Mouse (Mus musculus) T-helper 17 cell (primary cell): ENCODE measurements at regions not wholly inside any gene's neighbourhood (a gene's known extent, or its start where the extent isn't known, plus 50 kb on each side); places are given as distances from the start of the nearest gene placed in this dataset.

Experiments
- in situ Hi-C, 2 experiments: fragments of 300-600 bp; cut with MboI, MseI; formaldehyde crosslinking; loops; 1 replicate in 1 of 2; 2 replicates in 1 of 2; pipeline ENCODE4 v1.15.1; 2025; ENCODE audit warnings: high pct_unique_total_duplicates in 2 of 2

GRCm38 (mm10) chr3:141051685-141052084 lies 160.5 kb downstream of the Pdha2 start:
- in situ Hi-C loops = no loop called here

DNA sequence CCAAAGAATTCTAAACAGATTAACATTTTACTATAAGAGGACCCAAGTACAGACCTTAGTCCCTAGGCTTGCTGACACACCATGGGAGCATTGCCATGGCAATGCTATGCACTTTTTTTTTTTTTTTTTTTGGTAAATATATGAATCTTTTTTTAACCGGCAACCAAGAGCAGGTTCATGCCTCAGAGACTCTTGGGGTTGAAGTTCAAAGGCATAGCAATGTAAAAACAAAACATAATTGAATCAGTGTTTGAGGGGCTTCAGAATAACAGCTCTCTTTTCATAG lies 197.9 kb downstream of the Pdha2 start:
- in situ Hi-C loops = no loop called here

- in situ Hi-C loops = no loop called here
Measured at GRCm38 (mm10) chr3:141013521-141014261, 198.5 kb downstream of the Pdha2 start.

DNA sequence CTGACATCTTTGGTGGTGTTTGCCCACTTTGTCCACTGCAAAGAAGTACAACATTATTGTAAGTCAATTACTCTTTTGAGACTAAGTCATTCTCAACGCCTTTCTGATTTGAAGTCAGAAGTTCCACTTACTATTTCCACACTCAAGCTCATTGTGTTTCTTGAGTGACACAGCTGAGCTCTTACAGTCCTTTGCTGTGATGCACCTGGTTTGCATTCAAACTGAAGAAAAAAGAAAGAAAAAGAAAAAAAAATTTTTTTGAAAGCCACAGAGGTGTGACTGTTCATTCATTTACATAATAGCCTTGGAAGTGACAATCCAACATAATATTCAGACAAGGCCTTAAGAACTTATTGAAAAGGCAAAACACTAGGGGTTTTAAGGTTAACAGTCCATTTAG lies 199.2 kb downstream of the Pdha2 start:
- in situ Hi-C loops = no loop called here

DNA sequence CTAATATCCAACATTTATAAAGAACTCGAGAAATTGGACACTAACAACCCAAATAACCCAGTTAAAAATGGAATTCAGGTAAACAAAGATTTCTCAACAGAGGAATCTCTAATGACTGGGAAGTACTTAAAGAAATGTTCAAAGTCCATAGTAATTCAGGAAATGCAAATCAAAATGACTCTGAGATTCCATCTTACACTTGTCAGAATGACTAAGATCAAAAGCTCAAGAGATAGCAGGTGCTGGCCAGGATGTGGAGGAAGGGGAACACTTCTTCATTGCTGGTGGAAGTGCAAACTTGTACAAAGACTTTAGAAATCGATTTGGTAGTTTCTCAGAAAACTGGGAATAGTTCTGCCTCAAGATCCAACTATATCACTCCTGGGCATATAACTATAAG lies 203.4 kb downstream of the Pdha2 start:
- in situ Hi-C loops = no loop called here

DNA sequence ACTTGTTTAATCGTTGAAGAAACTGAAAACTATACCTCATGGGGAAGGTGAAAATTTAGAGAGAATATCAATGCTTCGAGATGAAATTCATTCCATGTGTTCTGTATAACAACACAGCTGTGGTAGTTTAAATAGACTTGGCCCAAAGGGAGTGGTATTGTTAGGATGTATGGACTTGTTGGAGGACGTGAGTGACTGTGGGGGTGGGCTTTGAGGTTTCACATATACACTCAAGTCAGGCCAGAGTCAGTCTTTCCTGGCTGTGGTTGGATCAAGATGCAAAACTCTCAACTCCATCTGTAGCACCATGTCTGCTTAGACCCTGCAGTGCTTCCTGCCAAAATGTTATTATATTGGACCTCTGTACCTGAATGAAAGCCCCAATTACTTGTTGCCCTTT lies 206.3 kb downstream of the Pdha2 start:
- in situ Hi-C loops = no loop called here

DNA sequence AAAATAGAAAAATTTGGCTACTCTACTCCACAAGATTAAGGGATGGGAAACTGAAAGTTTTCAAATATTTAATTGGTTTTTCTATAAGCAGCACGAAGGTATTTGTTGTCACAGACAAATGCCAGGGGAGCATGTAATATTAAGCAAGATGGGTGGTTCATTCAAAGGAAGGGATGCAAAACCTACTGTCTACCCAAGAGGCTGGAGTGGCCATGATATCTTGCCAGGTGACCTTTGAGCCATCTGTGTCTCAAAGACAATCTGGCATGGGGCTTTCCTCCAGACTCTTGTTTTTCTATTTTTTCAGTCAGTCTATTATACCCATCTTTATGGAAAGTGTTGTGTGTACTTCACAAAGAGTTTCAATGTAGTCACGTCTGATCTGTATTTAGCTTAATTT lies 208.6 kb downstream of the Pdha2 start:
- in situ Hi-C loops = no loop called here

DNA sequence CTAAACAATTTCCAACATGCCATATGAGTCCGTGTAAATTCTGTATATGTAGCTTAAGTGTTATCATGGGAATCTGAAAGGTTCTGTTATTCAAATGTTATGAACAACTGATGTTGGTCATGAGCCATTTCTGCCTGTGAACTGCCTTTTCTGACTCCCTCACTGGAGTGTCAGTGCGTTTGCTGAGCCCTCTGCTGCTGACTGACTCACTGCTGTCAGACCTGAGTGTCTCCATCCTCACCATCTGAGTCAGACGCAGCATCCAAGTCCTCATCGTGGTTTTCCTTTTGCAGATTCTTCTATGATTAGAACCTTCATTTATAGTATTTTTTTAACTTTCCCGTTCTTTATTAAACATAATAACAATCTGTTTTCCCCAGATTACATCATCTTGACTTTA lies 223.9 kb downstream of the Pdha2 start:
- in situ Hi-C loops = no loop called here

- in situ Hi-C loops = no loop called here
Measured at GRCm38 (mm10) chr3:140973519-140973918, 238.6 kb downstream of the Pdha2 start.

DNA sequence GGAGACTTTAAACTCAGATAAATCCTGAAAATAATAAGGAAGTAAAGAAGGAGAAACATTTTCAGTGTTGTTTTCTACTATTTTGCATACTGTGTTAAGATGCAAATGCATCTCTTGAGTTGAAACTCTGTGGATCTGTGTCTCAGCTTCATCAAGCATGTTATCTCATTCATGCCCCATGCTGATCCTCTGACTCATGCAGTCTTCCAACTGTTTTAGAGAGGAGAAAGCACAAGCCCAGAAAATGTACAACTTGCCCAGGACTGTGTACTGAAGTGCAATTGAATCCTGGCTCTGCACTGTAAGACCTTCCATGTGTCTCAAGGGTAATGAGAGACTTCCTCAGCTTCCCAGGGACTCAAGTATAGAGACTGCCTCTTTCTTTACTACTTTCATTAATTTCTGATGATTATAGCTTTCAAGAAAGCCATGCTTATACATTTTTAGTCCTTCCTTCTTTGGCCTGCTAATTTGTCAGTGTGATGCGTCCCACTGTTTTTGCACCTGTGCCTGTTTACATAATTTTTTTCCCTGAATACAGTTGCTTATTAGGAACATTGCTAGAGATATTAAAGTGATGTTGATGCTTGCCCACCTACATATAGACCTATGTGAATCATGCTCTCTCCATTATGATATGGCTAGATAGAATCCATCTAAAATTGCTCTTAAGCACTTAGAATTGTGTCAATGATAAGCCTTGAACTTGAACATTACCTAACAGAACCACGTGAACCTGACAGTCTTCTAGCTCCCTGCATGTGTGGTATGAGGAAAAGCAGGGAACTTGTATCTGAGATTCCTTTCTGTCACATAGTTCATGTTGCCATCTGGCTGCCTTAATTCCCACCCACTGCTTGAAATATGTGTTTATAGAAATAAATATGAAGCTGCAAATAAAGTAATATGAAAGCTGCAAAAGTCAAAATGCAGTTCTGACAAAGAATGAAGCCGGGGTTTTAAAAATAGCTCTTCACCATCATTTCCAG lies 242.0 kb downstream of the Pdha2 start:
- in situ Hi-C loops = no loop called here

GRCm38 (mm10) chr3:140968556-140968955 lies 243.6 kb downstream of the Pdha2 start:
- in situ Hi-C loops = no loop called here

DNA sequence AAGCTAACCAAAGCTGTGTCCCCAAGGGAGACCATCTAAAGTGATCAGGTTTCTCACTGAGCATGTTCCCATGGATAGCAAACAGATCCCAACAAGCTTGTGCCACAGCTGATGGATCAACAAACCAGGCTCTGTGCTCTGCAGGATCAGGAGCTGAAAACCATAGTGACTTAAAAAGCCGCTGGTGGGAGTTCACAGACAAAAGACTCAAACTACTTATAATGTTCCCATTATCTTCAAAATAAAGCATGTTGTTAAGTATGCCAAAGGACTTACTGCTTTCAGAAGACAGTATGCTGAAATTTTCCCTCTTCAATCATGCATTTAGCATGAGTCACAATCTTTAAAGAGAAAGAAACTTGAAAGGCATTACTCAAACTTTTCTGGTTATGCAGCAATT lies 254.5 kb downstream of the Pdha2 start:
- in situ Hi-C loops = no loop called here

- in situ Hi-C loops = no loop called here
Measured at GRCm38 (mm10) chr3:140952111-140952800, 259.9 kb downstream of the Pdha2 start.

GRCm38 (mm10) chr3:140951024-140951423 lies 261.1 kb downstream of the Pdha2 start:
- in situ Hi-C loops = no loop called here

- in situ Hi-C loops = no loop called here
Measured at GRCm38 (mm10) chr3:140949880-140950662, 262.1 kb downstream of the Pdha2 start.

DNA sequence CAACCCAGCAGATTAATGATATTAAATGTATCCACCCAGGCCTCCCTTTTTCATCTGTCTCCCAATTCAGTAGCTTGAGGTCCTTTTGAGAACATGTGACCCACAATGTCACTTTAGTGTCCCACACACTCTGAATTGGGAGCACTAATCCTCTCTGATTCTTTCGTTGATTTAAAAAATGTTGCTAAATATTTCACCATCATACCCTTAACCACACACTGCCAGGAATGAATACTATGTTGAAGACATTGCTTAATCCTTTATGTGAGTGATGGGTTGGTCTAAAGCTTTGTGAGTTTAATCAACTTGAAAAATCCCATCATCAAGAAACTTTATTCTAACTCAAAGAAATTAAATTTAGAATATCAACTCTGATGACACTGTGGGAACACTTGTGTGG lies 269.7 kb downstream of the Pdha2 start:
- in situ Hi-C loops = no loop called here

GRCm38 (mm10) chr3:140941898-140942297 lies 270.3 kb downstream of the Pdha2 start:
- in situ Hi-C loops = no loop called here

DNA sequence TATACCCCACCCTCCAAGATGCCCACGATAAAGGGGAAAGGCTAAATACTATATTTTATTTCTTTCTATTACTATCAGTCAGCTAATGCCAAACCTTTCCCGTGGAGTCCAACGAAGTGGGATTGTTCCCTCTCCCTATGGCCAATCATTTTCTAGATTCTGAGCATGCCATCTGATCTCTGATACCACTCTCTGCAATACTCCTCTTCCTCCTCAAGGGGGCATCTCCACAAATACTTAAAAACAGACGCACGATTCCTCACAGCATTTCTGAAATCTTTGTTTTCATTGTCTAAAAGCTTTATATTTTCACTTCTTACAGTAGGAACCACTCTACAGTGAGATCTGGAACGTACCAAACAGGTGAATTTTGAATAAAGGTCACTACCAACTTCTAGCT lies 270.8 kb downstream of the Pdha2 start:
- in situ Hi-C loops = no loop called here

GRCm38 (mm10) chr3:140933156-140933555 lies 279.0 kb downstream of the Pdha2 start:
- in situ Hi-C loops = no loop called here

DNA sequence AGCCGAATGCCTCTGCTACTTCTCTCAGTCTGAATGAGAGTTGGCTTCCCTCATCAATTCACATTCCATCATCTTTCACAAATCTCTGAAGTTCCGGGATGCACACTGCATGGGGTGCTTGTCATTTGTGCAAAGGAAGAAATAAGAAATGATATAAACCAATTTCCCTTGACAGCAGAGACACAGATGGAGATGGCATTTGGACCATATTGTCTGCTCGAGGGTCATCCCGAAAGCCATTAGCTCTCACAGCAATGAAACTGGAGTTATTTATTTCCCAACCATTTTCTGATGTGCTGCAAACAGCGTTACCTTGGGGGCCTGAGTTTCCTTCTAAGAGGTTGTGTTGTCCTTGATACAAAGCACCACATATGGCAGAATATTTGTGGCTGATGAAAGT lies 285.5 kb downstream of the Pdha2 start:
- in situ Hi-C loops = no loop called here

DNA sequence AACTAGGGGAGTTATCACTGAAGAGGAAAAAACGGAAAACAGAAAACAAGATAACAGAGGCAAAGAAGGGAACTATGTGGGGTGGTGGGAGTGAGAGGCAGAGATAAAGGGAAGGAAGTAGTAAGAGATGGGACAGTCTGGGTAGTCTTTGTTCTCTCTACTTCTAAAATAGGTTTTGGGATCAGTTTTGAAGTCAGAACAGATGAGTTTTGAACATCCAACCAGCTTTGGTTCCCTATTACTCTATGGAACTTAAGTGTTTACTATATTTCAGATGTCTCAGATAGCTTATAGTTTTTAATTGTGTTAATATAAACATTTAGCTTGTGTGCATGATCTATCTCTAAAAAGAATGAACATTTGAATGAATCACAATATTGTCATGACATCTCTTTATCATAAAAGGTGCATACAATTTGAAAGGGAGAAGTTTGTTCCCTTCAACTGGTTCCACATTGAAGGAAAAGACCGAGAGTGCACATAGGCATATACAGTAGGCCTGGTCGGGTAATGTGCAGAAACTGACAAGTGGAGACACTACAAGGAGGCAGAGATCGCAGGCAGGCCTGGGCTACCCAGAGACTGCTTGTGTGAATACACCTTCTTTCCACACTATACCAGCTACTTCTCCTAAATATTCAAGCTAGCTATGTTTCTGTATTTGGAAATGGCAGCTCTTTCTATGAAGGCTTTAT lies 335.8 kb downstream of the Pdha2 start:
- in situ Hi-C loops = no loop called here
